Mouse (Mus musculus) limb, embryonic 14.5 days (tissue): ENCODE data around the gene Trio. TPM values are rescaled to one million over a fixed set of nuclear protein-coding genes. Genes with fewer than 3 reads are reported as not detected.

Experiments used
- ATAC-seq: fragments of 200-750 bp; cut with Nextera tagmentation; 2 replicates; pipeline ENCODE4 v1.8.0; 2017; ENCODE audit warnings: low read depth, moderate number of reproducible peaks, moderate TSS enrichment; ENCODE audit not compliant: low FRiP score
- DNase-seq: peaks from one replicate; pipeline ENCODE4 v3.0.0-alpha.2; 2015; ENCODE audit warnings: low spot score
- H3K27ac ChIP-seq: fragments of 300-500 bp; sonication (generic); replicated peaks from 2 replicates; pipeline ENCODE4 v1.5.1; 2014; ENCODE audit warnings: low read depth, mild to moderate bottlenecking, low read length, moderate library complexity, mixed read lengths
- H3K27me3 ChIP-seq: fragments of 300-500 bp; sonication (generic); 2 replicates; pipeline ENCODE4 v1.6.1; 2014; ENCODE audit warnings: low read length, mixed read lengths; ENCODE audit not compliant: control insufficient read depth, insufficient read depth
- H3K36me3 ChIP-seq: fragments of 300-500 bp; sonication (generic); 2 replicates; pipeline ENCODE4 v1.6.1; 2014; ENCODE audit warnings: mild to moderate bottlenecking, low read length, moderate library complexity, mixed read lengths; ENCODE audit not compliant: control insufficient read depth, insufficient read depth
- H3K4me1 ChIP-seq: fragments of 300-500 bp; sonication (generic); 2 replicates; pipeline ENCODE4 v1.6.1; 2014; ENCODE audit warnings: antibody characterized with exemption, low read length, mixed read lengths; ENCODE audit not compliant: control insufficient read depth, insufficient read depth
- H3K4me2 ChIP-seq: fragments of 300-500 bp; sonication (generic); replicated peaks from 2 replicates; pipeline ENCODE4 v1.6.1; 2014; ENCODE audit warnings: low read depth, mild to moderate bottlenecking, low read length, moderate library complexity; ENCODE audit not compliant: severe bottlenecking
- H3K4me3 ChIP-seq: fragments of 300-500 bp; sonication (generic); replicated peaks from 2 replicates; pipeline ENCODE4 v1.5.1; 2014; ENCODE audit warnings: low read length
- H3K9ac ChIP-seq: fragments of 300-500 bp; sonication (generic); 2 replicates; pipeline ENCODE4 v1.6.1; 2014; ENCODE audit warnings: mild to moderate bottlenecking, low read depth, low read length, moderate library complexity; ENCODE audit not compliant: severe bottlenecking
- H3K9me3 ChIP-seq: fragments of 300-500 bp; sonication (generic); 2 replicates; pipeline ENCODE4 v1.6.1; 2016; ENCODE audit warnings: low read length; ENCODE audit not compliant: control insufficient read depth
- POLR2A ChIP-seq: fragments of 200-500 bp; IDR thresholded peaks from 2 replicates; pipeline ENCODE4 v1.8.0; 2012; ENCODE audit warnings: inconsistent platforms, mild to moderate bottlenecking, moderate library complexity, borderline replicate concordance; ENCODE audit not compliant: insufficient read depth, insufficient read length; ENCODE audit errors: extremely low read depth
- WGBS: fragments of 180-500 bp; shearing (Covaris S2); extraction: QIAGEN DNeasy Blood & Tissue Kit; methylation state at CpG from one replicate; pipeline ENCODE4 v1.1.7; 2014; 5-methylcytosine and 5-hydroxymethylcytosine counted together
- polyA plus RNA-seq, 2 experiments: library from polyadenylated mRNA; depleted of rRNA in 1 of 2; stranded (reverse) in 1 of 2; unstranded in 1 of 2; fragments of >200 nt; fragmentation: Nextera tagmentation in 1 of 2; extraction: Ambion mirVana in 1 of 2; gene quantifications; 2 replicates each; pipeline versions ENCODE4 v1.2.1 to v1.2.3; 2012 to 2014

Gene Trio
- polyA plus RNA-seq, 2 experiments = 78.7 to 230 TPM

DNA sequence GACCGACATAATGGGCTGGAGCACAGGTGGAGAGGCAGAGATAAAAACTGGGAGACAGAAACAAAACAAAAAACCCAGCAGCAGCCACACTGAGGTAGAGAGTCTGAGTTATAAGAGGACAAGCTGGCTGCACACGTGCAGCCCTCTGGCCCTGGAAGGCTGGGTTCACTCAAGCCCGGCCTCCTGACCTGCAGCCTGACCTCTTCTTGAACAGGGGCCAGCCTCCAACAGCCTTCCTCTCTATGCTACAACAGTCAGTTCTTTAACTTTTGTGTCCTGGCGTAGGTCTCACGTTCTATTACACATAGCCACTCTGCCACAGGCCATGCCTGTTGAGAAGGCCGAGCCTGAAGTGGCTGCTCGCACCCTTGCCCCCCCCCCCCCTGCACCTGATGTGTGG lies 147.8 kb downstream of the Trio start:
- Histone ChIP-seq H3K9ac (no peak overlapping the region), H3K27ac (no peak overlapping the region), H3K4me3 (no peak overlapping the region), H3K27me3 (no peaks in the 10 kb centered on the region), H3K36me3 (peaks cover 51% of the 10 kb centered on the region), H3K4me1 (no peaks in the 10 kb centered on the region), H3K4me2 (no peak overlapping the region), H3K9me3 (no peaks in the 10 kb centered on the region)
- no peak for TF ChIP-seq POLR2A
- ATAC-seq = no peak
- no peak for DNase-seq
- WGBS = 58% methylated on average over 7 of the region's 7 CpGs

DNA sequence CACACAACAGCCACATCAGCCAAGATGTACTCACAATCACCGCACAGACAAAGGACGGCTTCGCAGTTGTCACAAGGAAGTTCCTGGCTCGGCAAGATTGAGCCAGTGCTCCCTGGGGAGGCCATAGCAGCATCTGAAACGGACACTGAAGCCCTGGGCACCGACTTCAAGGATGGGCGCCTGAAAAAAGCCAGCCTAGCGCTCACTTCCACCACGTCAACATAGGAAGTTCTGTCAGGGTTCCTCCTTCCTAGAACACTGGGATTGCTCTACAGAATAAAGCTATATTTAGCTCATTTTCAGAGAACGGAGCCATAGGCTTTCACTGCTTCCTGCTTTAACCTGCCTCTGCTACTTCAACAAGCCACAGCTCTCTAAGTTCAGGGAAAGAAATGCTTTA lies 149.3 kb downstream of the Trio start:
- TF ChIP-seq POLR2A = no peak
- H3K27me3 ChIP-seq = no peaks in the 10 kb centered on the region
- H3K4me2 ChIP-seq = no peak overlapping the region
- H3K4me1 ChIP-seq = no peaks in the 10 kb centered on the region
- peaks cover 51% of the 10 kb centered on the region for H3K36me3 ChIP-seq
- H3K4me3 ChIP-seq = no peak overlapping the region
- no peak overlapping the region for H3K27ac ChIP-seq
- no peak for DNase-seq
- no peaks in the 10 kb centered on the region for H3K9me3 ChIP-seq
- ATAC-seq = no peak
- no peak overlapping the region for H3K9ac ChIP-seq
- WGBS = 83% methylated on average over 10 of the region's 10 CpGs

- H3K9ac ChIP-seq = no peak overlapping the region
- no peak overlapping the region for H3K4me3 ChIP-seq
- TF ChIP-seq POLR2A = no peak
- DNase-seq (no peak), ATAC-seq (no peak)
- H3K27me3 ChIP-seq = no peaks in the 10 kb centered on the region
- no peaks in the 10 kb centered on the region for H3K4me1 ChIP-seq
- WGBS = 82% methylated on average over 9 of the region's 9 CpGs
- H3K4me2 ChIP-seq = no peak overlapping the region
- no peak overlapping the region for H3K27ac ChIP-seq
- peaks cover 57% of the 10 kb centered on the region for H3K36me3 ChIP-seq
- H3K9me3 ChIP-seq = no peaks in the 10 kb centered on the region
Observed at GRCm38 (mm10) chr15:27875753-27876152, 149.9 kb downstream of the Trio start.

DNA sequence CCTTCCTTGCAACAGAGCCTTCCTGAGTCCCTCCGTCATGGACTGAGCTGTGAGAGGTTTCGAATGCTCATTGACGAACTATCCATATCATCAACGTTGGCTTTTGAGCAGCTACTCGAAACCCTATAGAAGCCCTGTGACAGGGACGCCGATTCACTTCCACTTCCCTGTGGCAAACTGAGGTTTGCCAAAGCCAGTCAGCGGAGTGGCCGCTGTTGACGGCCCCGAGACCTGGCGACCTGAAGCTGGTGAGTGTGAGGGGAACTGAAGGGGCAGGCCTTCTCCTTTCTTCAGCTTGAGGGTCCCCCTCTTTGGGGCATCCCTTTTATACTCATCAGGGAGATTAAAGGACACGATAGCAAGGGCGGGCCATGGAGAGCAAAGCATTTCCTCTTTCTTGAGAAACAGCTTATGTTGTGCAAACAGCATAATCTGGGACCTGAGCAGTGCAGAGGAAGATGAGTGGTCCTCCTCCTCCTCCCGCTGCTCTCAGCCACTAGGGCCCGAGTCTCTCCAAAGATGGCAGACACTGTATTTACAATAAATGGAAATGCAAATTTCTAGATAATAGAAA lies 151.8 kb downstream of the Trio start:
- Histone ChIP-seq H3K36me3 (peaks cover 61% of the 10 kb centered on the region), H3K4me2 (no peak overlapping the region), H3K4me3 (no peak overlapping the region), H3K4me1 (no peaks in the 10 kb centered on the region), H3K27ac (no peak overlapping the region), H3K27me3 (no peaks in the 10 kb centered on the region), H3K9me3 (no peaks in the 10 kb centered on the region), H3K9ac (no peak overlapping the region)
- ATAC-seq = no peak
- 93% methylated on average over 16 of the region's 16 CpGs for WGBS
- no peak for DNase-seq
- TF ChIP-seq POLR2A = no peak

DNA sequence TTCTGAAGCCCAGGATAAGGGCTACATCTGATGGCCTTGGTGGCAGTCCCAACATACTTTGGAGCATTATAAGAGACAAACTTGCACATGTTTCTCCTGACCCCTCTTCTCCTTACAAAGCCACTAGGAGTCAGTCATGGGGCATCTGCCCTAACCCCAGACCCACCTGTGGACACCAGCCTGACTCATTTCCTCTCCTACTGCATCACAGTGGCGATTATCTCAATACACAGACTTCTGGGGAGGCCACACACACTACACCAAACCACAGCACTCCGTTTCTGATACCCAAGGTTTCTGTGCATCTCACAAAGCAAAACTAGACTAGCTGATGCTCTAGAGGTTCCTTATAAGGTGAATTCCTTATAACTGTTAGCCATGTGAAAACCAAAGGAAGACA lies 153.4 kb downstream of the Trio start:
- Histone ChIP-seq H3K36me3 (peaks cover 55% of the 10 kb centered on the region), H3K9me3 (no peaks in the 10 kb centered on the region), H3K4me1 (no peaks in the 10 kb centered on the region), H3K27me3 (no peaks in the 10 kb centered on the region), H3K9ac (no peak overlapping the region), H3K27ac (no peak overlapping the region), H3K4me2 (no peak overlapping the region), H3K4me3 (no peak overlapping the region)
- no peak for DNase-seq
- no peak for TF ChIP-seq POLR2A
- WGBS = 72% methylated on average over 2 of the region's 2 CpGs
- no peak for ATAC-seq

DNA sequence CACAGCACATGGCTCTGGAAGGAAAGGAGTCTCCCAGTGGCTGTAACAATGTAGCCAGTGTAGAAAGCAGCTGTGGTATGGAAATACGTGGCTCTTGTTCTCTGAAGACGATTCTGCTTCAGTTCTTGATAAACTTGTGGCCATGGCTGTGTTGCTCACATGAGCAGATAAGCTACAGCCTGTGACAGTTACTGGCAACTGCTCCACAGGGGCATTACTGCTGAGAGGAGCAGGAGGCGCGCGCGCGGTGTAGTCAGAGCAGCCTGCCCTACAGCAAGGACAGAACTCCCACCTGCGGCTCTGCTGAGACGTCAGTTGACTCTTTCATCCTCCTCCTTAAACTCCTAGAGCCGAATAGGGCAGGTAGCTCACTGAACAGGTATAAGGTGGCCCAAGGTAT lies 153.9 kb downstream of the Trio start:
- 87% methylated on average over 10 of the region's 10 CpGs for WGBS
- Histone ChIP-seq H3K9ac (no peak overlapping the region), H3K36me3 (peaks cover 55% of the 10 kb centered on the region), H3K27ac (no peak overlapping the region), H3K4me3 (no peak overlapping the region), H3K9me3 (no peaks in the 10 kb centered on the region), H3K4me1 (no peaks in the 10 kb centered on the region), H3K4me2 (no peak overlapping the region), H3K27me3 (no peaks in the 10 kb centered on the region)
- DNase-seq (no peak), ATAC-seq (no peak)
- TF ChIP-seq POLR2A = no peak
